8 mouse cellular contexts compared by ENCODE assay signal in the genomic region with DNA sequence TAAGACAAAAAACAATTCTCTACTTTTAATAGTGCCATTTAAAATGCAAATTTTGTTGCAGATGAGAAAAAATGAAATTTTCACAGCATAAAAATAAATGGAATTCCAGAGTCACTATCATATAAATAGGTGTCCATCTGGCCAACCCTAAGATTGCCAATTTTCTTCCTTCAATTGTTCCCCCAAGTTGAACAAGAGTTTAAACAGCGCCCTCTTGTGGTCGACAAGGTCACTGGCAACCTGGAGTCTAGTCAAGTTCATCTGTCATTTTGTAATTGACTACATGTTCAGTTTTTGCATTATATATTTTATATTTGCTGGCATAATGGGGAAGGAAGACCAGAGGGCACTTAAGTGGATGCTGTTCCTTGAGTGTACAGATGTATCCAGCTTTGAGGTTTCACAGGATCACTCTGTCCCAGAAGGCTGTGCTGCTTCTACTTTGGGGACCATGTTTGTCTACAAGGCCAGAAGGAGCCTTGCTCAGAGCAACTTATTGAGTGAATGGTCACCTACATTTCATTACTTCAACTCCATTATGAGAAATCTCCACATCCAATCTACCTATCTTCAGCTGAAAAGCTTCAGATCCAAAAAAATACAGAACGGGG. TPM values are rescaled to one million over a fixed set of nuclear protein-coding genes. Genes with fewer than 3 reads are reported as not detected.
A peak's percentile ranks its signal among the peaks of the same experiment; 100 is the strongest.
DNase-seq lines count a peak whose midpoint lies in the region; ATAC-seq lines count a peak whose summit lies in the region.

No protein-coding gene starts in this region.

- no peaks in the 10 kb centered on the region for H3K9me3 ChIP-seq in midbrain, embryonic 10.5 days (replicated peaks)
- H3K9me3 ChIP-seq in midbrain, embryonic 16.5 days (replicated peaks; ENCODE audit: control insufficient read depth, low read length, poor library complexity, severe bottlenecking): no peaks in the 10 kb centered on the region

- DNase-seq in midbrain, embryonic 10.5 days (ENCODE audit: low spot score): peak; percentile 53
- peak; percentile 55 to 60 for DNase-seq in adrenal gland, adult 18-20 months (ENCODE audit: low spot score in 2 of 2)
- peak; percentile 87 for DNase-seq in embryo, embryonic 10 days (ENCODE audit: low spot score)
- DNase-seq in heart, postnatal 14 days: peak; percentile 60 to 78
- DNase-seq in left cerebral cortex, postnatal 10 days (ENCODE audit: extremely low spot score in 1 of 2, low spot score in 2 of 2): peak; percentile 74 to 80
- DNase-seq in testis, postnatal 10 days (ENCODE audit: low spot score): peak; percentile 82

- H3K36me3 ChIP-seq in midbrain, embryonic 10.5 days: no peaks in the 10 kb centered on the region
- no peaks in the 10 kb centered on the region for H3K36me3 ChIP-seq in midbrain, embryonic 16.5 days (ENCODE audit: control insufficient read depth, insufficient read depth, low read length)

- H3K27ac ChIP-seq in midbrain, embryonic 10.5 days (replicated peaks): no peak overlapping the region
- no peak overlapping the region for H3K27ac ChIP-seq in midbrain, embryonic 16.5 days (ENCODE audit: low read length)

- H3K4me2 ChIP-seq in midbrain, embryonic 16.5 days (ENCODE audit: low read length): no peak overlapping the region

- intact Hi-C loops in heart, postnatal 14 days (cut with DNase I): loop anchor here (1.0 to 5.0 kb wide), 3 partner anchors 233 to 361 kb away; partner anchors contain the start of genes Aadat and Mfap3l
- intact Hi-C loops in left cerebral cortex, postnatal 10 days (cut with DNase I): loop anchor here (2.0 to 5.0 kb wide), 3 partner anchors 233 to 361 kb away; partner anchors contain the start of genes Aadat and Mfap3l

- H3K9ac ChIP-seq in midbrain, embryonic 16.5 days (ENCODE audit: low read depth, low read length): no peak overlapping the region

- H3K4me3 ChIP-seq in midbrain, embryonic 10.5 days: no peak overlapping the region
- H3K4me3 ChIP-seq in midbrain, embryonic 16.5 days (ENCODE audit: low read depth, low read length): no peak overlapping the region

- no peaks in the 10 kb centered on the region for H3K27me3 ChIP-seq in midbrain, embryonic 10.5 days (ENCODE audit: low read depth, poor library complexity, severe bottlenecking)
- H3K27me3 ChIP-seq in midbrain, embryonic 16.5 days (ENCODE audit: control insufficient read depth, insufficient read depth, low read depth, low read length): no peaks in the 10 kb centered on the region

- 31% methylated on average over 3 of the region's 3 CpGs for WGBS in midbrain, embryonic 10.5 days
- 32% methylated on average over 3 of the region's 3 CpGs for WGBS in midbrain, embryonic 16.5 days

- ATAC-seq in midbrain, embryonic 16.5 days: no peak; the same call in 1 of the 2 replicates
- ATAC-seq in monocyte, adult 5-6 weeks (replicated peaks; ENCODE audit: insufficient number of reproducible peaks, low FRiP score, low TSS enrichment, poor library complexity, severe bottlenecking): 0 out of 2 replicates have a peak, but pooled peaks have one; percentile 29

- H3K4me1 ChIP-seq in midbrain, embryonic 10.5 days: 0 out of 2 replicates have a peak, but pooled peaks cover 3% of the 10 kb centered on the region
- H3K4me1 ChIP-seq in midbrain, embryonic 16.5 days (ENCODE audit: control insufficient read depth, insufficient read depth, low read length): no peaks in the 10 kb centered on the region

RNA-seq across cellular contexts. Expression of gene Hpf1, which starts 24.6 kb away (rescaled TPM):
- 123 and 140 TPM in 2 replicates for polyA plus RNA-seq in midbrain, embryonic 10.5 days (2016; fragmentation: Nextera tagmentation; extraction: Ambion mirVana)
- 101 and 111 TPM in 2 replicates for polyA plus RNA-seq in midbrain, embryonic 16.5 days (2015; fragmentation: Nextera tagmentation; extraction: Ambion mirVana)
- total RNA-seq in adrenal gland, adult 18-20 months (2021): 10 to 100 TPM; 18.7 to 23.6 TPM
- total RNA-seq in heart, postnatal 14 days (2021): 10 to 100 TPM; 17.9 TPM
- 10 to 100 TPM; 42.0 to 49.0 TPM for total RNA-seq in left cerebral cortex, postnatal 10 days (2021)
- total RNA-seq in monocyte, adult 5-6 weeks (2017): 51.8 to 65.0 TPM (median 55.0 TPM) in 3 replicates
